Mouse (Mus musculus) kidney, adult 18-20 months (tissue): ENCODE measurements around the gene Ugt1a6b.
A peak's percentile ranks its signal among the peaks of the same experiment; 100 is the strongest.
"Not testable (repeated sequence)": the region's sequence is repeated elsewhere in the genome, so short reads cannot be mapped to it uniquely, and the experiment has no call there.

Experiments
- DNase-seq: peaks from one replicate; pipeline ENCODE4 v3.0.0; 2021

The Ugt1a6b gene

GRCm38 (mm10) chr1:88125827-88126360 is 22.8 kb downstream of the Ugt1a6b start:
- not testable (repeated sequence) for DNase-seq

- DNase-seq, result not testable (repeated sequence)
Observed at GRCm38 (mm10) chr1:88129091-88129490, 26.0 kb downstream of the Ugt1a6b start.

GRCm38 (mm10) chr1:88130223-88130622 is 27.2 kb downstream of the Ugt1a6b start:
- DNase-seq, result not testable (repeated sequence)

GRCm38 (mm10) chr1:88133908-88134456 is 30.9 kb downstream of the Ugt1a6b start:
- no peak for DNase-seq

GRCm38 (mm10) chr1:88134457-88135011 is 31.5 kb downstream of the Ugt1a6b start, which contains the start of gene Ugt1a6a:
TSS of gene Ugt1a6a (plus strand) at chr1:88134809.
- DNase-seq, result peak; percentile 42

- not testable (repeated sequence) for DNase-seq
Observed at GRCm38 (mm10) chr1:88135229-88135904, 32.3 kb downstream of the Ugt1a6b start.

GRCm38 (mm10) chr1:88136646-88137045 is 33.6 kb downstream of the Ugt1a6b start:
- DNase-seq, result no peak

GRCm38 (mm10) chr1:88137264-88137663 is 34.2 kb downstream of the Ugt1a6b start:
- no peak for DNase-seq

- no peak for DNase-seq
Observed at GRCm38 (mm10) chr1:88138145-88138544, 35.1 kb downstream of the Ugt1a6b start.

- peak; percentile 64 for DNase-seq
Observed at GRCm38 (mm10) chr1:88140492-88140891, 37.4 kb downstream of the Ugt1a6b start.

- peak; percentile 73 for DNase-seq
Observed at GRCm38 (mm10) chr1:88143966-88144675, 41.1 kb downstream of the Ugt1a6b start.

GRCm38 (mm10) chr1:88145278-88145677 is 42.2 kb downstream of the Ugt1a6b start:
- DNase-seq, result peak; percentile 42

- not testable (repeated sequence) for DNase-seq
Observed at GRCm38 (mm10) chr1:88150133-88150532, 47.1 kb downstream of the Ugt1a6b start.

- no peak for DNase-seq
Observed at GRCm38 (mm10) chr1:88158430-88158829, 55.4 kb downstream of the Ugt1a6b start.

GRCm38 (mm10) chr1:88165711-88166110 is 62.7 kb downstream of the Ugt1a6b start, which contains the start of gene Ugt1a5:
TSS of gene Ugt1a5 (plus strand) at chr1:88166012.
- DNase-seq, result no peak

- not testable (repeated sequence) for DNase-seq
Observed at GRCm38 (mm10) chr1:88172190-88172589, 69.1 kb downstream of the Ugt1a6b start.

GRCm38 (mm10) chr1:88179657-88180056 is 76.6 kb downstream of the Ugt1a6b start:
- no peak for DNase-seq

GRCm38 (mm10) chr1:88186325-88186935 is 83.4 kb downstream of the Ugt1a6b start:
- DNase-seq, result no peak

- DNase-seq, result no peak
Observed at GRCm38 (mm10) chr1:88192136-88192535, 89.1 kb downstream of the Ugt1a6b start.

- DNase-seq, result peak; percentile 69
Observed at GRCm38 (mm10) chr1:88195687-88196086, 92.6 kb downstream of the Ugt1a6b start.

GRCm38 (mm10) chr1:88197443-88197842 is 94.4 kb downstream of the Ugt1a6b start:
- DNase-seq, result no peak

GRCm38 (mm10) chr1:88199996-88200395 is 96.9 kb downstream of the Ugt1a6b start:
- peak; percentile 39 for DNase-seq

- DNase-seq, result peak; percentile 66
Observed at GRCm38 (mm10) chr1:88200456-88200855, 97.4 kb downstream of the Ugt1a6b start, which contains the start of gene Ugt1a2. TSS of gene Ugt1a2 (plus strand) at chr1:88200601.
